Mouse (Mus musculus) v-Abl transformed pro-B cells (cell line): ENCODE data around the gene Atl1.

ENCODE experiments used
- in situ Hi-C, 2 experiments: fragments of 400-800 bp; cut with MboI; formaldehyde crosslinking; loops; one replicate each; pipeline ENCODE4 v1.15.1; 2025; ENCODE audit not compliant: unreplicated experiment in 2 of 2

Gene Atl1

GRCm38 (mm10) chr12:69923603-69924002 lies 31.2 kb downstream of the Atl1 start:
- in situ Hi-C loops, result loop anchor here (5.0 to 10.0 kb wide), 6 partner anchors 134 to 501 kb away; partner anchors contain the start of gene Pygl (in 2 of the 2)

GRCm38 (mm10) chr12:69924012-69924411 lies 31.6 kb downstream of the Atl1 start:
- in situ Hi-C loops, result loop anchor here (5.0 to 10.0 kb wide), 6 partner anchors 133 to 501 kb away; partner anchors contain the start of gene Pygl (in 2 of the 2)

- in situ Hi-C loops, result loop anchor here (10.0 to 25.0 kb wide), 4 partner anchors 218 to 511 kb away; partner anchors contain the start of gene Pygl (in 1 of the 2)
Observed at GRCm38 (mm10) chr12:69926716-69927115, 34.3 kb downstream of the Atl1 start.

DNA sequence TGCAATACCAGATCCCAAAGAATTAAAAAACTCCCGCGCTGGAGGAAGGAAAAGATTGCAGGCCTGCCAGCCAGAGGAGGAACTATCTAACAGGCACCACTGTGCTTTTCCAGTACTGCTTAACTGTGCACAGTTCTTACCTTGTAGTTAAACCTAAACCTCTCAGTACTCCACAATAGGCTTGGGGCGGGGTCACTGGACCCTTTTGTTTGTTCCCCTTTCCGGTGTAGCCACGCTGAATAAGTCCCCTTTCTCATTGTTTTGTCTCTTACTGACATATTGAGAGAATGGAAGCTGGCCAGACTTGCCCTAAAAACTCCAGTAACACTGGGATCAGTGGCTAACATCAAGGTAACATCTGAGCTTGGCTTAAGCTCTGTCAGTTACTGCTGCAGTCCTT lies 45.3 kb downstream of the Atl1 start:
- in situ Hi-C loops, result loop anchor here in 1 of 2 experiments (25.0 kb wide), 1 partner anchor 500 kb away; no protein-coding TSS in a partner anchor

DNA sequence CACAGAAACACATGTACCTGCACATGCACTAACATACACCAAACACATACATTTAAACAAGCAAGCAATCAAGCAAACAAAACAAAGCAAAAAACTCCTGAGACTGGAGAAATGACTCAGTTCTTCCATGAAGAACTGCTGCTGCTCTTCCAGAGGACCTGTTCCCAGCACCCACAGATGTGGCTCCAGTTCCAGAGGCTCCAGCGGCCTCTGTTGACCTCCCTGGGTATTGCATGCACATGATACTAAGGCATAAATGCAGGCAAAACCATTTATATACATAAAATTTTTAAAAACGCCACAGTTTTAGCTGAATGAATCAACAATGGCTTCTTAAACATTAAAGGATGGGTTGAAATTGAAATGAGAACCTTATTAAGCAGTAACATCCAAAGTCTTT lies 46.9 kb downstream of the Atl1 start:
- in situ Hi-C loops, result loop anchor here in 1 of 2 experiments (25.0 kb wide), 1 partner anchor 498 kb away; no protein-coding TSS in a partner anchor

DNA sequence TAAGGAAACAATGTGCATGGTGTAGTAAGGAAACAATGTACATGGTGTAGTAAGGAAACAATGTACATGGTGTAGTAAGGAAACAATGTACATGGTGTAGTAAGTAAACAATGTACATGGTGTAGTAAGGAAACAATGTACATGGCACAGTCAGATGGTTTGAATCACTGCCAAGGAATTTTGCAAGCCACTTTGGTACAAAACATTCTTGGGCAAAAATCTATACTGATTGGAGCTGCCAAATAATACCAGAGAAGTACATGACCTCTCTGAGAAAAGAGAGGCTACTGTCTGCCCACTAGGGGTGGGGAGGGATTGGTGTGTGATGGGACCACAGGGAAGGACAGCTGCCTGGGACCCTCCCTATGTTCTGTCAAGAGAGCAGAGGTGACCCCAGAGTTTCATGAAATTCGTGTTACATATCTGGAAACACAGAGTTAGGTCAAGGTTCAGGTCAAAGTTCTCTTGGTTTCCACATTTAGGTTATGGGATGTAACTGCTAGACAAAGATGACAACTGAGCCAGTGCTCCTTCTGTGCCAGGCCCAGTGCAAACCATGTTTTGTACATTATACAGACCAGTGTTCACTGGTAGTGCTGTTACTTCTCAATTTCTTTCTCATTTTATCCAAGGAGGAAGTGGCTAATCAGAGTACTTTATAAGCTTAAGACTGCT lies 49.4 kb downstream of the Atl1 start:
- in situ Hi-C loops, result loop anchor here in 1 of 2 experiments (25.0 kb wide), 1 partner anchor 496 kb away; no protein-coding TSS in a partner anchor

GRCm38 (mm10) chr12:69945861-69946260 lies 53.4 kb downstream of the Atl1 start:
- in situ Hi-C loops, result loop anchor here in 1 of 2 experiments (25.0 kb wide), 1 partner anchor 491 kb away; no protein-coding TSS in a partner anchor

DNA sequence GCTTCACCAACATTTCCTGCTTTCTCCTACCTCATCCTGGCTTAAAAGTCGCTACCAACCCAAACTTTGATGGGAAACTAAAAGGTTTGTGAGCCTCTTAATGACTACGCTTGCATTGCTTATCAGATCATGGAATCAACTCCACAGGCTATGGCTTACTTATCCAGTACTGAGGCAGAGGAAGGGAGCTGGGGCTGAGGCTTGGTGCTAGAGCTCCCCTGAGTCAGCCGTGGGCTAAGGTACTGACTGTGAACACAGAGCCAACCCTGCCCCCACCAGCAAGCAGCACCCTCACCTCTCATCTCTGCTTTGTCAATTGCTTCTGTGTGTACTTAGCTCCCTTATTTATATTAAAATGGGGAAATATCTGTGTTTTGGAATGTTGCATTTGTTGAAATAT lies 55.1 kb downstream of the Atl1 start:
- in situ Hi-C loops, result loop anchor here in 1 of 2 experiments (25.0 kb wide), 1 partner anchor 490 kb away; no protein-coding TSS in a partner anchor

- in situ Hi-C loops, result no loop called here
Observed at GRCm38 (mm10) chr12:69957378-69957777, 65.0 kb downstream of the Atl1 start.

- in situ Hi-C loops, result loop anchor here (5.0 to 10.0 kb wide), 3 partner anchors 95 to 182 kb away; no protein-coding TSS in a partner anchor
Observed at GRCm38 (mm10) chr12:69962468-69962867, 70.1 kb downstream of the Atl1 start.

DNA sequence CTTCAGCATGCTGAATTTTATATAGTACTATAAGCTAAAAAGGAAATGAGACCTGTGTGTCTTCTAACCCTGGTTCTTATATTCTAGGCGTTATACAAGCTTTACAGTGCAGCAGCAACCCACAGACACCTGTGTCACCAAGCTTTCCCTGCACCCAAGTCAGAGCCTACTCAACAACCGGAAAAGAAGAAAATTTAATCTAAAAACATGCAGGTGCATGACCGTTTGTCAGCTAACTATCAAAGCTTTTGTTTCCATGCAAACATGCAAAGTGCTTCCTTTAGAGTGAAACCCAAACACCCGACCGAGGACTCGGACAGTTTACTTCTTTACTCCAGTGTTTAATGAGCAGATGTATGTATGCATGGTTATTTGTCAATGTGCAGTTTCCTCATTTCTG lies 70.7 kb downstream of the Atl1 start:
- in situ Hi-C loops, result loop anchor here (5.0 to 10.0 kb wide), 3 partner anchors 94 to 182 kb away; no protein-coding TSS in a partner anchor

DNA sequence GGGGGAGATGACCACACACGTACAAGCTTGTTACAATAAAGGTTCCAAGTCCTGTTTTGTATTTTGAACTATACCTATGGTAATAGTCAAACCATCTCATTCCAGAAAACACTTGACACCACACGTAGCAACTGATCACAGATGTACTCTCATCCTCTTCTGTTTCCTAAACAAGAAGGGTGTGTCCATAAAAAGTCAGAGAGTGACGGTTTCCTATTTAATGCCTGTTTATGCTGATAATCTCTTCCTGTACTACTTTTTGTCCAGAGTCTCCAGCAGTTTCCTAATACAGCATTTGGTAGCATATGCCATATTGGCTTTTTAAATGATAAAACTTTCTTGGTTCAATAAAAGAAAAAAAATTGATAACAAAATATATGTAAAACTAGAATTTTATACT lies 73.2 kb downstream of the Atl1 start:
- in situ Hi-C loops, result loop anchor here in 1 of 2 experiments (10.0 kb wide), 1 partner anchor 179 kb away; no protein-coding TSS in a partner anchor

- in situ Hi-C loops, result loop anchor here in 1 of 2 experiments (10.0 kb wide), 1 partner anchor 179 kb away; no protein-coding TSS in a partner anchor
Observed at GRCm38 (mm10) chr12:69966071-69966470, 73.7 kb downstream of the Atl1 start.

DNA sequence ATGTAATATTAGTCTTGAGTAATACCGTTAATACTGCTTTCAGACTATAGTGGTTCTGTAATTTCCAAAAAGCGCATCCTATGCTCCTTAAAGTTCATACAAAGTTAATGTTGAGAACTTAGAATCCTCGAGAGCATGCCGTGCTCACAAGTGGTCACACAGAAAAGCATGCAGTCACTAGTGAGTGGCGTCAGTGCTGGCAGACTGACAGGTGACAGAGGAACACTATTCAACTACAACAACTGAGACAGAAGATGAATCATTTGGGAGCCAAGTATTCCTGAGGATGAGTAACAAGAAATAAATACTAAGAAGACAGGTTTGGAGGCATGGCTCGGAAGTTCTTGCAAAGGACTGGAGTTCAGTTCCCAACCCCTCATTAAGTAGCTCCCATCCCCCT lies 74.7 kb downstream of the Atl1 start:
- in situ Hi-C loops, result loop anchor here in 1 of 2 experiments (10.0 kb wide), 1 partner anchor 178 kb away; no protein-coding TSS in a partner anchor

GRCm38 (mm10) chr12:69968154-69968553 lies 75.7 kb downstream of the Atl1 start:
- in situ Hi-C loops, result loop anchor here in 1 of 2 experiments (10.0 kb wide), 1 partner anchor 177 kb away; no protein-coding TSS in a partner anchor

- in situ Hi-C loops, result no loop called here
Observed at GRCm38 (mm10) chr12:69973666-69974065, 81.3 kb downstream of the Atl1 start.

DNA sequence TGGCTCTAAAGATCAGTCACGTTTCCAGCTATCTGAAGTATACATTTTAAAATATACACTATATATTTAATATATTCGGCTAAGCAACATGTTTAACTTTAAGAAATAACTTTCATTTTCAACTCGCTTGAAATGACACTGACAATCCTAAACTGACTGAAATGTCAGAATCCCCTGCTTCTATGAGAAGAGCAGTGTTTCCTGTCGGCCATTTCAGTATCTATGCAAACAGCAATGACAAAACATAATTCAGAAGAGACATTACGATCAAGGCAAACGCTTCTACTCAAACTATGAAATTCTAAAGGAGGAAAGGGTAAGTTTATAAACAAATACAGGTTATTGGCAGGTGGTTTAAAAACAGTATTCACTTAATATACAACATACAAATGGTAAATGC lies 84.3 kb downstream of the Atl1 start:
- in situ Hi-C loops, result loop anchor here in 1 of 2 experiments (5.0 to 25.0 kb wide), 2 partner anchors 166 to 789 kb away; partner anchors contain the start of genes Dnaaf2, Gm49383, Mgat2 and Rpl36al

- in situ Hi-C loops, result loop anchor here in 1 of 2 experiments (5.0 to 25.0 kb wide), 2 partner anchors 165 to 790 kb away; partner anchors contain the start of genes Dnaaf2, Gm49383, Mgat2 and Rpl36al
Observed at GRCm38 (mm10) chr12:69977376-69977998, 85.1 kb downstream of the Atl1 start.

DNA sequence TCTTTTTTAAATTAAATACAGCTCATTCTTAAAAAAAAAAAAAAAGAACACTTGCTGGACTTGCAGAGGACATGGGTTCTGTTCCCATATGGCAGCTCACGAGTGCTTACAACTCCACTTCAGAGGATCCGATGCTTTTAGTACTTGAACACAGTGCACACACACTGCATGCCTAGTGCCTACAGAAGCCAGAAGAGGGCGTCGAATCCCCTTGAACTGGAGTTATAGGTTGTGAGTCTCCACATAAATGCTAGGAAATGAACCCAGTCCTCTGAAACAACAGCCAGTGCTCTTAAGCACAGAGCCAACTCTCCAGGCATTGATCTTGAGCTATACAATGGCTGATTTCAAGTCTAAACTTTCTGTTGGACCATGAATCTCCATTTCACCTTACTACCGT lies 90.5 kb downstream of the Atl1 start:
- in situ Hi-C loops, result loop anchor here in 1 of 2 experiments (25.0 kb wide), 1 partner anchor 796 kb away; the partner anchor contains the start of genes Dnaaf2, Gm49383, Mgat2 and Rpl36al

DNA sequence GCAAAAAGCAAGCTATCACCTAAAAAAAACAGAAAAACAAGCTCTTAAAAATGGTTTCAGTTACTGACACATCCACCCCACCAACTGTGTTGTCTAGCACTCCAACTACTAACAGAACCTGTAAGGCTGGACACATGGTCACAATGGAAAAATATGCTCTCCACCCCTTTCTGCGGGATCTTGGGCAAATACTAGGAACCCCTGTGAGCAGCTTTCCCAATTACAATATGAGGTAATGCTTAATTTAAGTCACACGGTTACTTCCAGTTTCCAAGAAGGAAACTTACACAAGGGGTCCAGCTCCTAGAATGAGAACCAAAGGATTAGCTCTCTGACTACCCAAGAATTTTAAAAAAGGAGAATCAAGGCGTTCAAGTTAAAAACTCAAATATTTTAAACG lies 93.1 kb downstream of the Atl1 start:
- in situ Hi-C loops, result loop anchor here in 1 of 2 experiments (25.0 kb wide), 1 partner anchor 798 kb away; the partner anchor contains the start of genes Dnaaf2, Gm49383, Mgat2 and Rpl36al
